Mouse (Mus musculus) left cerebral cortex, postnatal 25 days (tissue): ENCODE data around the gene E330017A01Rik. TPM values are rescaled to one million over a fixed set of nuclear protein-coding genes. Genes with fewer than 3 reads are reported as not detected.
A peak's percentile ranks its signal among the peaks of the same experiment; 100 is the strongest.
"Not testable (repeated sequence)": the region's sequence is repeated elsewhere in the genome, so short reads cannot be mapped to it uniquely, and the experiment has no call there.

Source experiments
- DNase-seq, 2 experiments: peaks; one replicate each; pipeline ENCODE4 v3.0.0; 2022; ENCODE audit warnings: low spot score in 2 of 2, mixed read lengths in 1 of 2
- intact Hi-C: fragments of 180-260 bp; cut with DNase I; formaldehyde crosslinking; loops from one replicate; pipeline ENCODE4 v1.15.1; 2025
- total RNA-seq, 2 experiments: library from RNA; stranded (reverse); gene quantifications; 2 replicates each; pipeline ENCODE4 v1.2.3; 2021

The E330017A01Rik gene
- total RNA-seq, 2 experiments from 2014 or later, result not detected

- intact Hi-C loops, result loop anchor here (10.0 kb wide), 1 partner anchor 1050 kb away; no protein-coding TSS in a partner anchor
- not testable (repeated sequence) for DNase-seq
Measured at GRCm38 (mm10) chr16:58665137-58665536, 26.6 kb upstream of the E330017A01Rik start.

GRCm38 (mm10) chr16:58663816-58664215 lies 25.3 kb upstream of the E330017A01Rik start:
- intact Hi-C loops, result loop anchor here (5.0 to 10.0 kb wide), 3 partner anchors 202 to 1049 kb away; no protein-coding TSS in a partner anchor
- DNase-seq, result no peak

GRCm38 (mm10) chr16:58663021-58663420 lies 24.5 kb upstream of the E330017A01Rik start:
- intact Hi-C loops, result loop anchor here (5.0 to 10.0 kb wide), 3 partner anchors 201 to 1048 kb away; no protein-coding TSS in a partner anchor
- DNase-seq, result no peak

- no peak for DNase-seq
- intact Hi-C loops, result loop anchor here (5.0 to 10.0 kb wide), 3 partner anchors 200 to 1048 kb away; no protein-coding TSS in a partner anchor
Measured at GRCm38 (mm10) chr16:58662287-58662791, 23.8 kb upstream of the E330017A01Rik start.

GRCm38 (mm10) chr16:58661826-58662225 lies 23.3 kb upstream of the E330017A01Rik start:
- intact Hi-C loops, result loop anchor here (5.0 to 10.0 kb wide), 3 partner anchors 200 to 1047 kb away; no protein-coding TSS in a partner anchor
- DNase-seq, result no peak

- intact Hi-C loops, result no loop called here
Measured at GRCm38 (mm10) chr16:58658668-58659067, 20.1 kb upstream of the E330017A01Rik start.

GRCm38 (mm10) chr16:58656526-58656925 lies 18.0 kb upstream of the E330017A01Rik start:
- intact Hi-C loops, result no loop called here

More at GRCm38 (mm10) chr16:58658668-58659067, 20.1 kb upstream of the E330017A01Rik start:
- no peak for DNase-seq

GRCm38 (mm10) chr16:58655751-58656150 lies 17.2 kb upstream of the E330017A01Rik start:
- intact Hi-C loops, result no loop called here
- DNase-seq, result no peak

More at GRCm38 (mm10) chr16:58656526-58656925, 18.0 kb upstream of the E330017A01Rik start:
- DNase-seq, result no peak

- DNase-seq, result peak in 1 of 2 experiments; percentile 56
- intact Hi-C loops, result no loop called here
Measured at GRCm38 (mm10) chr16:58649979-58650378, 11.4 kb upstream of the E330017A01Rik start.

GRCm38 (mm10) chr16:58638016-58638415 lies 523 bp downstream of the E330017A01Rik start:
- no peak for DNase-seq
- intact Hi-C loops, result no loop called here

GRCm38 (mm10) chr16:58637448-58637847 lies 1.1 kb downstream of the E330017A01Rik start:
- intact Hi-C loops, result no loop called here
- no peak for DNase-seq

- intact Hi-C loops, result no loop called here
- no peak for DNase-seq
Measured at GRCm38 (mm10) chr16:58635866-58636265, 2.7 kb downstream of the E330017A01Rik start.

- DNase-seq, result no peak
- intact Hi-C loops, result loop anchor here (10.0 kb wide), 1 partner anchor 775 kb away; the partner anchor contains the start of gene Gabrr3
Measured at GRCm38 (mm10) chr16:58629736-58630135, 8.8 kb downstream of the E330017A01Rik start.

GRCm38 (mm10) chr16:58628968-58629367 lies 9.6 kb downstream of the E330017A01Rik start:
- DNase-seq, result no peak
- intact Hi-C loops, result loop anchor here (10.0 kb wide), 1 partner anchor 776 kb away; the partner anchor contains the start of gene Gabrr3

- intact Hi-C loops, result loop anchor here (10.0 kb wide), 1 partner anchor 776 kb away; the partner anchor contains the start of gene Gabrr3
Measured at GRCm38 (mm10) chr16:58628336-58628680, 10.2 kb downstream of the E330017A01Rik start.

GRCm38 (mm10) chr16:58627597-58628335 lies 10.8 kb downstream of the E330017A01Rik start:
- intact Hi-C loops, result loop anchor here (10.0 kb wide), 1 partner anchor 777 kb away; the partner anchor contains the start of gene Gabrr3

More at GRCm38 (mm10) chr16:58628336-58628680, 10.2 kb downstream of the E330017A01Rik start:
- no peak for DNase-seq

GRCm38 (mm10) chr16:58623944-58624343 lies 14.6 kb downstream of the E330017A01Rik start:
- DNase-seq, result peak; percentile 40 to 43
- intact Hi-C loops, result loop anchor here (2.0 to 10.0 kb wide), 4 partner anchors 102 to 781 kb away; partner anchors contain the start of genes Gabrr3 and St3gal6

More at GRCm38 (mm10) chr16:58627597-58628335, 10.8 kb downstream of the E330017A01Rik start:
- no peak for DNase-seq

GRCm38 (mm10) chr16:58623114-58623513 lies 15.4 kb downstream of the E330017A01Rik start:
- DNase-seq, result no peak
- intact Hi-C loops, result loop anchor here (5.0 to 10.0 kb wide), 2 partner anchors 101 to 782 kb away; partner anchors contain the start of genes Gabrr3 and St3gal6

GRCm38 (mm10) chr16:58622377-58622776 lies 16.2 kb downstream of the E330017A01Rik start:
- intact Hi-C loops, result loop anchor here (5.0 to 10.0 kb wide), 2 partner anchors 100 to 782 kb away; partner anchors contain the start of genes Gabrr3 and St3gal6

GRCm38 (mm10) chr16:58617346-58617745 lies 21.2 kb downstream of the E330017A01Rik start:
- intact Hi-C loops, result no loop called here

More at GRCm38 (mm10) chr16:58622377-58622776, 16.2 kb downstream of the E330017A01Rik start:
- DNase-seq, result no peak

More at GRCm38 (mm10) chr16:58617346-58617745, 21.2 kb downstream of the E330017A01Rik start:
- DNase-seq, result no peak
